15 mouse cellular contexts compared by ENCODE assay signal in the genomic region with DNA sequence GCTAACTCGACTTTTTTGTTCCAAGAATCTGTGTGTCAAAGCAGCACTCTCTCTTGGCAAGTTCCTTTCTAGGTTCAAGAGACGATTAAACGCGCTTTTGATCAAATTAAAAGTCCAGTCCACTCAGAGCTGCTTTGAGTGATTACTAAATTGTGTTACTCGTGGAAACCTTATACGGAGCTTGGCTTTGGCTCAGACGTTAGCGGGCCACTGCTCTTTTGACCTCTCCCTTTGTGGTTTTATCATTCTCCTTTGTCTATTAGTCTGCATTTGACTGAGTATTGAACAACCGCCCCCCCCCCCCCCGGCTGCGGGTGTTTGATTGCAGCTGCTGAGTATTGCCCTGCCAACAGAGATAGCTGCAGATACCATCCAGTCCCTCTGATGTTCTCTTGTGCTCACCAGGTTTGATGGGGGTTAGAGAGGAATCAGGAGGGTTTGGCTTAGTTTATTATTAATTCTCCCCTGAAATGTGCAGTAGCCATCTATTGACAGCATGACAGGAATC.
DNase-seq lines count a peak whose midpoint lies in the region; ATAC-seq lines count a peak whose summit lies in the region.
"Had no signal": no experiment of that assay in that cellular context is flagged by ENCODE, and none has a peak within 500 bp of the region (broad histone marks: within the 10 kb centered on the region; RNA-seq: fewer than 3 reads in every experiment).

No protein-coding gene starts in this region.

- no peak for ATAC-seq in heart, embryonic 16.5 days (replicated peaks; ENCODE audit: extremely low read depth, insufficient read depth, low FRiP score)
- no peak for ATAC-seq in midbrain, embryonic 16.5 days
- no peak for ATAC-seq in liver, embryonic 11.5 days (replicated peaks; ENCODE audit: low FRiP score)
- ATAC-seq in stomach, embryonic 16.5 days (ENCODE audit: insufficient read depth, low FRiP score): no peak
- ATAC-seq: CD4-positive, CD25-positive, alpha-beta regulatory T cell, adult 4 months; inflammation-experienced regulatory T-cells, adult 6 months had no signal

- H3K27ac ChIP-seq in heart, embryonic 16.5 days (ENCODE audit: low read length): no peak overlapping the region
- peak overlapping the region; percentile 73 for H3K27ac ChIP-seq in midbrain, embryonic 10.5 days (replicated peaks)
- no peak overlapping the region for H3K27ac ChIP-seq in midbrain, embryonic 16.5 days (ENCODE audit: low read length)
- no peak overlapping the region for H3K27ac ChIP-seq in liver, embryonic 11.5 days (ENCODE audit: low read depth, low read length)
- H3K27ac ChIP-seq in stomach, embryonic 16.5 days (ENCODE audit: low read length): no peak overlapping the region
- H3K27ac ChIP-seq: heart, adult 2 months; macrophage; stomach, embryonic 15.5 days had no signal

- peak overlapping the region; percentile 27; the same call in 1 of the 2 replicates for H3K4me2 ChIP-seq in heart, embryonic 16.5 days (ENCODE audit: low read depth, low read length)
- H3K4me2 ChIP-seq in midbrain, embryonic 16.5 days (ENCODE audit: low read length): no peak overlapping the region
- H3K4me2 ChIP-seq in liver, embryonic 11.5 days: peak overlapping the region; percentile 51; the same call in 1 of the 2 replicates
- peak overlapping the region; percentile 27; the same call in 1 of the 2 replicates for H3K4me2 ChIP-seq in stomach, embryonic 16.5 days (ENCODE audit: low read depth, low read length)

- no peaks in the 10 kb centered on the region for H3K36me3 ChIP-seq in heart, embryonic 16.5 days (ENCODE audit: control insufficient read depth, insufficient read depth)
- H3K36me3 ChIP-seq in midbrain, embryonic 10.5 days: peaks cover 10% of the 10 kb centered on the region; the same call in 1 of the 2 replicates
- H3K36me3 ChIP-seq in midbrain, embryonic 16.5 days (ENCODE audit: control insufficient read depth, insufficient read depth, low read length): no peaks in the 10 kb centered on the region
- H3K36me3 ChIP-seq in liver, embryonic 11.5 days (ENCODE audit: control insufficient read depth, insufficient read depth, low read length): no peaks in the 10 kb centered on the region
- no peaks in the 10 kb centered on the region for H3K36me3 ChIP-seq in stomach, embryonic 16.5 days (ENCODE audit: control insufficient read depth, insufficient read depth, low read length)
- H3K36me3 ChIP-seq: stomach, embryonic 15.5 days had no signal

- 0 out of 2 replicates have a peak, but pooled peaks cover 4% of the 10 kb centered on the region for H3K27me3 ChIP-seq in heart, embryonic 16.5 days (ENCODE audit: control insufficient read depth, insufficient read depth, low read length)
- H3K27me3 ChIP-seq in midbrain, embryonic 10.5 days (ENCODE audit: low read depth, poor library complexity, severe bottlenecking): peaks cover 43% of the 10 kb centered on the region
- peaks cover 2% of the 10 kb centered on the region; the same call in 1 of the 2 replicates for H3K27me3 ChIP-seq in midbrain, embryonic 16.5 days (ENCODE audit: control insufficient read depth, insufficient read depth, low read depth, low read length)
- no peaks in the 10 kb centered on the region for H3K27me3 ChIP-seq in liver, embryonic 11.5 days (replicated peaks; ENCODE audit: control insufficient read depth, insufficient read depth, low read length)
- H3K27me3 ChIP-seq in stomach, embryonic 16.5 days (ENCODE audit: control insufficient read depth, insufficient read depth, low read length): no peaks in the 10 kb centered on the region
- H3K27me3 ChIP-seq: stomach, embryonic 15.5 days had no signal

- WGBS in heart, embryonic 16.5 days: 35% methylated on average over 11 of the region's 11 CpGs
- WGBS in midbrain, embryonic 10.5 days: 11% methylated on average over 11 of the region's 11 CpGs
- 9% methylated on average over 11 of the region's 11 CpGs for WGBS in midbrain, embryonic 16.5 days
- WGBS in liver, embryonic 11.5 days: 43% methylated on average over 11 of the region's 11 CpGs
- 24% methylated on average over 11 of the region's 11 CpGs for WGBS in stomach, embryonic 16.5 days

- no peak for DNase-seq in heart, postnatal 36 days
- peak; percentile 48 for DNase-seq in midbrain, embryonic 10.5 days (ENCODE audit: low spot score)
- no peak for DNase-seq in liver, embryonic 11.5 days (ENCODE audit: low spot score)
- DNase-seq in MN1 (ENCODE audit: low spot score): no peak
- no peak for DNase-seq in thymus, postnatal 14 days
- DNase-seq: cerebellum, postnatal 36 days; right cerebral cortex, postnatal 25 days had no signal

- intact Hi-C loops in heart, postnatal 36 days (cut with DNase I): no loop called here

- H3K4me1 ChIP-seq in heart, embryonic 16.5 days (ENCODE audit: control insufficient read depth, insufficient read depth, low read length): peaks cover 5% of the 10 kb centered on the region
- H3K4me1 ChIP-seq in midbrain, embryonic 10.5 days: peaks cover 54% of the 10 kb centered on the region
- H3K4me1 ChIP-seq in midbrain, embryonic 16.5 days (ENCODE audit: control insufficient read depth, insufficient read depth, low read length): peaks cover 11% of the 10 kb centered on the region
- H3K4me1 ChIP-seq in liver, embryonic 11.5 days (replicated peaks; ENCODE audit: control insufficient read depth, insufficient read depth, low read length): peaks cover 9% of the 10 kb centered on the region; the same call in 1 of the 2 replicates
- peaks cover 10% of the 10 kb centered on the region for H3K4me1 ChIP-seq in stomach, embryonic 16.5 days (ENCODE audit: control insufficient read depth, insufficient read depth, low read length)

- H3K9ac ChIP-seq in heart, embryonic 16.5 days (ENCODE audit: low read length): no peak overlapping the region
- no peak overlapping the region for H3K9ac ChIP-seq in midbrain, embryonic 16.5 days (ENCODE audit: low read depth, low read length)
- peak overlapping the region; percentile 25; the same call in 1 of the 2 replicates for H3K9ac ChIP-seq in liver, embryonic 11.5 days (ENCODE audit: low read depth, low read length)
- no peak overlapping the region for H3K9ac ChIP-seq in stomach, embryonic 16.5 days (ENCODE audit: low read length)
- H3K9ac ChIP-seq: stomach, embryonic 15.5 days had no signal

- H3K9me3 ChIP-seq in heart, embryonic 16.5 days (replicated peaks; ENCODE audit: control insufficient read depth, low read length): 0 out of 2 replicates have a peak, but pooled peaks cover 2% of the 10 kb centered on the region
- no peaks in the 10 kb centered on the region for H3K9me3 ChIP-seq in midbrain, embryonic 10.5 days (replicated peaks)
- no peaks in the 10 kb centered on the region for H3K9me3 ChIP-seq in midbrain, embryonic 16.5 days (replicated peaks; ENCODE audit: control insufficient read depth, low read length, poor library complexity, severe bottlenecking)
- H3K9me3 ChIP-seq in liver, embryonic 11.5 days (ENCODE audit: control insufficient read depth, low read length): no peaks in the 10 kb centered on the region
- no peaks in the 10 kb centered on the region for H3K9me3 ChIP-seq in stomach, embryonic 16.5 days (replicated peaks; ENCODE audit: control insufficient read depth, low read length)
- H3K9me3 ChIP-seq: stomach, embryonic 15.5 days had no signal

- H3K4me3 ChIP-seq in heart, embryonic 16.5 days (ENCODE audit: low read length): no peak overlapping the region
- peak overlapping the region; percentile 40 for H3K4me3 ChIP-seq in midbrain, embryonic 10.5 days
- H3K4me3 ChIP-seq in midbrain, embryonic 16.5 days (ENCODE audit: low read depth, low read length): no peak overlapping the region
- no peak overlapping the region for H3K4me3 ChIP-seq in liver, embryonic 11.5 days (ENCODE audit: low read depth, low read length)
- no peak overlapping the region for H3K4me3 ChIP-seq in stomach, embryonic 16.5 days (replicated peaks; ENCODE audit: low read length)
- H3K4me3 ChIP-seq: heart, adult 2 months; stomach, embryonic 15.5 days had no signal
